Mouse (Mus musculus): ENCODE results near the gene Ifna9.

DNA sequence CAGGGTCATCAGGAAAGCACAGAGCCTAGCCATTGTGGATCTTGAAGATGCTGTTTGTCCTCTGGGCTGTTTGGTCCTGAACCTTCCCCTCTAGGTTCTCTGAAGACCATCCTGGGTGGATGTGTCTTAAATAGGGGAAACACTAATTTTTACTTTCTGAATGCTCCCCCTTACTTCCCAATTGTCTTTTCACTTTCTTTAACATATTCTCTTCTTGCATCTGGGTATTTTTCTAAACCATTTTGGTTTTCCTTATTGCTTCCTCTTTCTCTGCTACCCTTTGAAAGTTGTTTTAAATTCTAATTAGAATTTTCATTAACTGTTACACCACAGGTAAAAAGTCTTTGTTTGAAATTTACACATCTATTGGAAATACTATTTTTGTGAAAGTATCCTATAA is 11.1 kb upstream of the Ifna9 start, which contains the start of gene Ifna12:
- TF ChIP-seq CTCF (IDR thresholded peaks at IDR 0.05; ENCODE audit: low read depth) (no peak), EP300 (IDR thresholded peaks at IDR 0.05; ENCODE audit: low read depth) (no peak)
